Mouse (Mus musculus) erythroblast, embryonic 14.5 days (primary cell): ENCODE measurements around the gene Gm4353. TPM values are rescaled to one million over a fixed set of nuclear protein-coding genes. Genes with fewer than 3 reads are reported as not detected.
A peak's percentile ranks its signal among the peaks of the same experiment; 100 is the strongest.

Experiments
- H3K27me3 ChIP-seq: 2 replicates; pipeline ENCODE4 v1.6.1; 2012; ENCODE audit warnings: inconsistent platforms; ENCODE audit not compliant: control insufficient read depth
- H3K36me3 ChIP-seq: 2 replicates; pipeline ENCODE4 v1.6.1; 2012; ENCODE audit warnings: mild to moderate bottlenecking, inconsistent platforms; ENCODE audit not compliant: control insufficient read depth
- H3K4me1 ChIP-seq: 2 replicates; pipeline ENCODE4 v1.6.1; 2012; ENCODE audit warnings: inconsistent platforms; ENCODE audit not compliant: control insufficient read depth
- H3K4me3 ChIP-seq: replicated peaks from 2 replicates; pipeline ENCODE3; 2012; ENCODE audit warnings: moderate library complexity, mild to moderate bottlenecking, inconsistent platforms
- H3K9me3 ChIP-seq: 2 replicates; pipeline ENCODE4 v1.6.1; 2012; ENCODE audit warnings: low read length, inconsistent platforms, mixed read lengths; ENCODE audit not compliant: control insufficient read depth
- GATA1 ChIP-seq: IDR thresholded peaks from 2 replicates; pipeline ENCODE4 v1.6.1; 2012; ENCODE audit warnings: low read length, inconsistent platforms, mixed read lengths
- TAL1 ChIP-seq: IDR thresholded peaks from 3 replicates; pipeline ENCODE4 v1.6.1; 2012; ENCODE audit warnings: low read length, inconsistent platforms, mixed read lengths
- polyA plus RNA-seq: library from polyadenylated mRNA; stranded (reverse); fragments of >175 nt; gene quantifications from 2 replicates; pipeline ENCODE4 v1.2.3, GENCODE M21; 2012

The Gm4353 gene
- polyA plus RNA-seq, 1 experiment, result 0.33 TPM

- Histone ChIP-seq H3K27me3 (peaks cover 100% of the 10 kb centered on the region), H3K9me3 (peaks cover 29% of the 10 kb centered on the region; the same call in 1 of the 2 replicates), H3K4me3 (no peak overlapping the region), H3K4me1 (peaks cover 56% of the 10 kb centered on the region), H3K36me3 (no peaks in the 10 kb centered on the region)
- TF ChIP-seq GATA1 (no peak), TAL1 (no peak)
Observed at GRCm38 (mm10) chr7:116035504-116035903, 48.9 kb downstream of the Gm4353 start.

DNA sequence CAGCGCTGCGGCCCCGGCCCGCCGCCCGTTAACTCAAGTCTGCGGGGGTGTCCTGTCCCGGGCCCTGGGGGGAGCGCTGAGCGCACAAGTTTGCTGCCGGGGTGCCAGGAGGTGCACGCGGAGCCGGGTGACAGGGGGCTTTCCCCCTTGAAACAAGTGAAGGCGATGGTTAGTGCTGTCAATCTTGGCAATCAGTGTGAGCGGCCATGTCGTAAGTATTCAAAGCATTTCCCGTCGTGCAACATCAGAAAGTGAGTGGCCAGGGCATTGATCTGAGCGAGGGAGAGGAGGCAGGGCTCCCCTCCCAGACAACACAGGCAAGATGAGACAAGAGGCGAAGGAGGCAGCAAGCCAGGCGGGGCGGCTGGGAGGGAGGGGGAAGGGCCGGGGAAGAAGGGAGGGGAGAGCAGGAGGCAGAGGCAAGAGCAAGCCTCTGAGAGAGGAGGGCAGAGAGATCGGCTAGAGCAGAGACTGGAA lies 50.1 kb downstream of the Gm4353 start:
- peaks cover 47% of the 10 kb centered on the region for H3K4me1 ChIP-seq
- peaks cover 100% of the 10 kb centered on the region for H3K27me3 ChIP-seq
- H3K4me3 ChIP-seq, result peak overlapping the region; percentile 79
- no peak for TF ChIP-seq TAL1
- no peak for TF ChIP-seq GATA1
- no peaks in the 10 kb centered on the region for H3K36me3 ChIP-seq
- peaks cover 27% of the 10 kb centered on the region; the same call in 1 of the 2 replicates for H3K9me3 ChIP-seq

GRCm38 (mm10) chr7:116033371-116034241 lies 50.8 kb downstream of the Gm4353 start:
- Histone ChIP-seq H3K4me3 (peak overlapping the region; percentile 79), H3K27me3 (peaks cover 99% of the 10 kb centered on the region), H3K36me3 (no peaks in the 10 kb centered on the region), H3K9me3 (peaks cover 24% of the 10 kb centered on the region; the same call in 1 of the 2 replicates), H3K4me1 (peaks cover 44% of the 10 kb centered on the region)
- no peak for TF ChIP-seq TAL1
- no peak for TF ChIP-seq GATA1

Other genes starting within 250 kb of the Gm4353 start
- 3.3 and 3.7 TPM in 2 replicates for gene Sox6, start 45.8 kb downstream of the Gm4353 start, polyA plus RNA-seq
- 4.2 and 5.1 TPM in 2 replicates for gene 1110004F10Rik, start 45.2 kb downstream of the Gm4353 start, polyA plus RNA-seq
- gene Plekha7, start 223.7 kb upstream of the Gm4353 start, polyA plus RNA-seq, result 0.13 and 0.19 TPM in 2 replicates
- gene Rps13, start 249.6 kb upstream of the Gm4353 start, polyA plus RNA-seq, result 423 and 489 TPM in 2 replicates